Mouse (Mus musculus) forebrain, embryonic 13.5 days (tissue): ENCODE measurements at regions not wholly inside any gene's neighbourhood (a gene's known extent, or its start where the extent isn't known, plus 50 kb on each side); places are given as distances from the start of the nearest gene placed in this dataset.
A peak's percentile ranks its signal among the peaks of the same experiment; 100 is the strongest.

Experiments used
- ATAC-seq: fragments of 200-750 bp; cut with Nextera tagmentation; 2 replicates; pipeline ENCODE4 v1.8.0; 2017
- H3K27ac ChIP-seq: fragments of 300-500 bp; sonication (generic); 2 replicates; pipeline ENCODE4 v1.5.1; 2015; ENCODE audit warnings: inconsistent platforms, mild to moderate bottlenecking, moderate library complexity
- H3K27me3 ChIP-seq: fragments of 300-500 bp; sonication (generic); 2 replicates; pipeline ENCODE4 v1.6.1; 2015; ENCODE audit warnings: mild to moderate bottlenecking, inconsistent platforms
- H3K36me3 ChIP-seq: fragments of 300-500 bp; sonication (generic); 2 replicates; pipeline ENCODE4 v1.6.1; 2015; ENCODE audit warnings: mild to moderate bottlenecking, inconsistent platforms; ENCODE audit not compliant: poor library complexity, severe bottlenecking
- H3K4me1 ChIP-seq: fragments of 300-500 bp; sonication (generic); 2 replicates; pipeline ENCODE4 v1.6.1; 2015; ENCODE audit warnings: inconsistent platforms
- H3K4me2 ChIP-seq: fragments of 300-500 bp; sonication (generic); 2 replicates; pipeline ENCODE4 v1.6.1; 2015; ENCODE audit warnings: inconsistent platforms, mild to moderate bottlenecking, moderate library complexity
- H3K4me3 ChIP-seq: fragments of 300-500 bp; sonication (generic); 2 replicates; pipeline ENCODE4 v1.5.1; 2015; ENCODE audit warnings: mild to moderate bottlenecking, inconsistent platforms
- H3K9ac ChIP-seq: fragments of 300-500 bp; sonication (generic); 2 replicates; pipeline ENCODE4 v1.6.1; 2015; ENCODE audit warnings: mild to moderate bottlenecking, inconsistent platforms
- H3K9me3 ChIP-seq: fragments of 300-500 bp; sonication (generic); replicated peaks from 2 replicates; pipeline ENCODE4 v1.6.1; 2016; ENCODE audit warnings: inconsistent platforms
- WGBS: fragments of 180-500 bp; shearing (Covaris S2); methylation state at CpG from one replicate; pipeline ENCODE4 v1.1.7; 2015; 5-methylcytosine and 5-hydroxymethylcytosine counted together

GRCm38 (mm10) chr12:70732591-70732990 is 92.7 kb upstream of the Frmd6 start:
- 92% methylated on average over 3 of the region's 3 CpGs for WGBS
- no peak overlapping the region for H3K4me2 ChIP-seq
- no peak for ATAC-seq
- no peak overlapping the region for H3K9ac ChIP-seq
- H3K27me3 ChIP-seq: no peaks in the 10 kb centered on the region
- no peaks in the 10 kb centered on the region for H3K9me3 ChIP-seq
- H3K4me1 ChIP-seq: no peaks in the 10 kb centered on the region
- H3K4me3 ChIP-seq: no peak overlapping the region
- H3K27ac ChIP-seq: no peak overlapping the region
- H3K36me3 ChIP-seq: no peaks in the 10 kb centered on the region

DNA sequence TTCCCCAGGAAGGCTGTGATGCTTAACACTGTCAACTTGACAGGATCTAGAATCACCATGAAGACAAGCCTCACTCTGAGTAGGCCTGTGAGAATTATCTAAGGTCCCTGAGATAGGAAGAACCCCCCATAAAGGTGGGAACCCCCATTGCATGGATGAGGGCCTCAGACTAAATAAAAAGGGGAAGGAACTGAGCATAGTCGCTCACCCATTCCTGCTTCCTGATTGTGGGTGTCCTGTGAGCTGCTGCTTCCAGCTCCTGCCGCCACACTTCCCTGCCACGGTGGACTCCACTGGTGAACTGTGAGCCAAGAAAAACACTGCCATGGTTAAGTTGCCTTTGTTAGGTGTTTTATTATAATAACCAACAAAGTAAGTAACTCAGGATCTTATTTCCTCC is 86.8 kb upstream of the Frmd6 start:
- no peaks in the 10 kb centered on the region for H3K27me3 ChIP-seq
- no peak overlapping the region for H3K4me2 ChIP-seq
- no peak overlapping the region for H3K27ac ChIP-seq
- H3K4me3 ChIP-seq: no peak overlapping the region
- no peaks in the 10 kb centered on the region for H3K4me1 ChIP-seq
- H3K36me3 ChIP-seq: no peaks in the 10 kb centered on the region
- WGBS: 91% methylated on average over 3 of the region's 3 CpGs
- no peak overlapping the region for H3K9ac ChIP-seq
- no peak for ATAC-seq
- no peaks in the 10 kb centered on the region for H3K9me3 ChIP-seq

DNA sequence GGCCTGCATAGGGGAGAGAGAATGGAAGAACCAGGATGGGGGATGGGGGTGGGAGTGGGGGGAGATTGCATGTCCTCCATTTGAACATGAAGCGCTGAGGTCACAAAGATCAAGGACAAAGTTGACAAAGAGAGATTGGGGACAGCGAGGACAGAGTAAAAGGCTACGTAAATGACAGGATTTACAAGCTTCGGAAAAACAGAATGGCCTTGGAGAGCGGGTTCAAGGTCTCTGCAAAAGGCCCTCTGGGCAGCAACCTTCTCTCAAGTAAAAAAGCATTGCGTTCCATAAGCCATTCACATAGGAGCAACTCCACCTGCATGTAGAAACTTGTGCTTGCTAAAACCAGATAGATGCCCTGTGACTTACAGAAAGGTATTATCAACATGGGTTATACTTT is 86.0 kb upstream of the Frmd6 start:
- WGBS: 95% methylated on average over 6 of the region's 6 CpGs
- ATAC-seq: no peak
- Histone ChIP-seq H3K9me3 (no peaks in the 10 kb centered on the region), H3K27me3 (no peaks in the 10 kb centered on the region), H3K4me1 (no peaks in the 10 kb centered on the region), H3K4me2 (no peak overlapping the region), H3K36me3 (no peaks in the 10 kb centered on the region), H3K9ac (no peak overlapping the region), H3K27ac (no peak overlapping the region), H3K4me3 (no peak overlapping the region)

- no peaks in the 10 kb centered on the region for H3K27me3 ChIP-seq
Observed at GRCm38 (mm10) chr12:70739766-70740165, 85.5 kb upstream of the Frmd6 start.

GRCm38 (mm10) chr12:70742836-70743235 is 82.5 kb upstream of the Frmd6 start:
- Histone ChIP-seq H3K36me3 (no peaks in the 10 kb centered on the region), H3K9me3 (no peaks in the 10 kb centered on the region), H3K9ac (no peak overlapping the region), H3K4me3 (no peak overlapping the region), H3K27ac (no peak overlapping the region), H3K4me1 (no peaks in the 10 kb centered on the region), H3K4me2 (no peak overlapping the region), H3K27me3 (no peaks in the 10 kb centered on the region)
- WGBS: 89% methylated on average over 3 of the region's 3 CpGs
- ATAC-seq: no peak

More at GRCm38 (mm10) chr12:70739766-70740165, 85.5 kb upstream of the Frmd6 start:
- no peaks in the 10 kb centered on the region for H3K9me3 ChIP-seq
- H3K4me2 ChIP-seq: no peak overlapping the region
- H3K9ac ChIP-seq: no peak overlapping the region
- WGBS: 90% methylated on average over 7 of the region's 7 CpGs
- no peaks in the 10 kb centered on the region for H3K4me1 ChIP-seq
- H3K4me3 ChIP-seq: no peak overlapping the region
- no peak overlapping the region for H3K27ac ChIP-seq
- H3K36me3 ChIP-seq: no peaks in the 10 kb centered on the region
- ATAC-seq: no peak

GRCm38 (mm10) chr12:70745681-70746080 is 79.6 kb upstream of the Frmd6 start:
- no peak for ATAC-seq
- H3K4me1 ChIP-seq: 0 out of 2 replicates have a peak, but pooled peaks cover 2% of the 10 kb centered on the region
- 90% methylated on average over 2 of the region's 2 CpGs for WGBS

GRCm38 (mm10) chr12:70749651-70750050 is 75.7 kb upstream of the Frmd6 start:
- Histone ChIP-seq H3K36me3 (no peaks in the 10 kb centered on the region), H3K4me2 (no peak overlapping the region), H3K9ac (no peak overlapping the region), H3K4me3 (no peak overlapping the region), H3K27me3 (no peaks in the 10 kb centered on the region), H3K9me3 (no peaks in the 10 kb centered on the region), H3K4me1 (peaks cover 14% of the 10 kb centered on the region; the same call in 1 of the 2 replicates), H3K27ac (no peak overlapping the region)
- WGBS: 89% methylated on average over 2 of the region's 2 CpGs
- no peak for ATAC-seq

More at GRCm38 (mm10) chr12:70745681-70746080, 79.6 kb upstream of the Frmd6 start:
- Histone ChIP-seq H3K4me3 (no peak overlapping the region), H3K36me3 (no peaks in the 10 kb centered on the region), H3K9me3 (no peaks in the 10 kb centered on the region), H3K27ac (no peak overlapping the region), H3K4me2 (no peak overlapping the region), H3K9ac (no peak overlapping the region), H3K27me3 (no peaks in the 10 kb centered on the region)

GRCm38 (mm10) chr12:70750651-70751578 is 74.4 kb upstream of the Frmd6 start:
- Histone ChIP-seq H3K9ac (no peak overlapping the region), H3K4me2 (no peak overlapping the region), H3K36me3 (no peaks in the 10 kb centered on the region), H3K27me3 (no peaks in the 10 kb centered on the region), H3K27ac (no peak overlapping the region; the same call in 1 of the 2 replicates), H3K4me3 (no peak overlapping the region), H3K9me3 (no peaks in the 10 kb centered on the region), H3K4me1 (peaks cover 14% of the 10 kb centered on the region; the same call in 1 of the 2 replicates)
- WGBS: 54% methylated on average over 7 of the region's 7 CpGs
- peak; percentile 60; the same call in 1 of the 2 replicates for ATAC-seq

GRCm38 (mm10) chr12:70752266-70752910 is 72.9 kb upstream of the Frmd6 start:
- 27% methylated on average over 11 of the region's 11 CpGs for WGBS
- ATAC-seq: peak; percentile 33; the same call in 1 of the 2 replicates
- Histone ChIP-seq H3K4me1 (peaks cover 14% of the 10 kb centered on the region; the same call in 1 of the 2 replicates), H3K9ac (no peak overlapping the region), H3K27ac (no peak overlapping the region; the same call in 1 of the 2 replicates), H3K4me2 (no peak overlapping the region), H3K27me3 (no peaks in the 10 kb centered on the region), H3K9me3 (no peaks in the 10 kb centered on the region), H3K36me3 (no peaks in the 10 kb centered on the region), H3K4me3 (no peak overlapping the region)

DNA sequence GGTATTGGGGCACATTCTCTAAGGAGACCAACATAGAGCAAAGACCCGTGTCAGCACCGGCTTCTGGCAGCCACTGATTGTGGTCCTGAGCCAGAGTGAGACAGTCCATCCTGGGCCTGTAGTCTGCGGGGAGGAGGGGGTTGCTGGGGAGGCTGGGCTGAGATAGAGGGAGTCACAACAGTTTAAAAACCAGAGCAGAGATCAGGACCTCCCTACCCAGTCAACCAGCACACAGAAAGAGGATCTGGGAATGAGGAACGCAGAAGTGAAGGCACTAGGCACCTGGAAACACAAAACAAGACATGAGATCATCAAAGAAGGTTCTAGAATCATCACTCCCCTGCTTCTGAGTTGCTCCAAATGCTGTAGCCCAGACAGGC is 72.4 kb upstream of the Frmd6 start:
- Histone ChIP-seq H3K4me1 (peaks cover 14% of the 10 kb centered on the region; the same call in 1 of the 2 replicates), H3K27ac (no peak overlapping the region), H3K4me3 (no peak overlapping the region), H3K4me2 (no peak overlapping the region), H3K36me3 (no peaks in the 10 kb centered on the region), H3K9ac (no peak overlapping the region), H3K9me3 (no peaks in the 10 kb centered on the region), H3K27me3 (no peaks in the 10 kb centered on the region)
- peak; percentile 53; the same call in 1 of the 2 replicates for ATAC-seq
- WGBS: 68% methylated on average over 4 of the region's 4 CpGs

- H3K4me1 ChIP-seq: peaks cover 14% of the 10 kb centered on the region; the same call in 1 of the 2 replicates
- H3K27ac ChIP-seq: no peak overlapping the region
- H3K9ac ChIP-seq: no peak overlapping the region
- 94% methylated on average over 3 of the region's 3 CpGs for WGBS
- no peaks in the 10 kb centered on the region for H3K27me3 ChIP-seq
- H3K4me2 ChIP-seq: no peak overlapping the region
- H3K9me3 ChIP-seq: no peaks in the 10 kb centered on the region
- no peaks in the 10 kb centered on the region for H3K36me3 ChIP-seq
- no peak for ATAC-seq
- H3K4me3 ChIP-seq: no peak overlapping the region
Observed at GRCm38 (mm10) chr12:70753458-70753857, 71.9 kb upstream of the Frmd6 start.

- no peak overlapping the region for H3K9ac ChIP-seq
- ATAC-seq: no peak
- no peak overlapping the region for H3K27ac ChIP-seq
- H3K4me1 ChIP-seq: no peaks in the 10 kb centered on the region
- H3K4me3 ChIP-seq: no peak overlapping the region
- WGBS: 94% methylated on average over 6 of the region's 6 CpGs
- no peaks in the 10 kb centered on the region for H3K9me3 ChIP-seq
- H3K4me2 ChIP-seq: no peak overlapping the region
- no peaks in the 10 kb centered on the region for H3K27me3 ChIP-seq
- no peaks in the 10 kb centered on the region for H3K36me3 ChIP-seq
Observed at GRCm38 (mm10) chr12:70758080-70758479, 67.2 kb upstream of the Frmd6 start.
